Mouse (Mus musculus) bone marrow, adult 2 months (tissue): ENCODE results near the gene Arid1b.

Experiments used
- CTCF ChIP-seq: fragments of 200-500 bp; IDR thresholded peaks from 2 replicates; pipeline ENCODE4 v1.5.1; 2011; ENCODE audit warnings: low read length, control low read depth; ENCODE audit not compliant: control insufficient read depth, insufficient read depth
- POLR2A ChIP-seq: fragments of 200-500 bp; IDR thresholded peaks from 2 replicates; pipeline ENCODE4 v1.6.1; 2011; ENCODE audit warnings: low read depth, mild to moderate bottlenecking, control low read depth, low read length, borderline replicate concordance; ENCODE audit not compliant: control insufficient read depth

DNA sequence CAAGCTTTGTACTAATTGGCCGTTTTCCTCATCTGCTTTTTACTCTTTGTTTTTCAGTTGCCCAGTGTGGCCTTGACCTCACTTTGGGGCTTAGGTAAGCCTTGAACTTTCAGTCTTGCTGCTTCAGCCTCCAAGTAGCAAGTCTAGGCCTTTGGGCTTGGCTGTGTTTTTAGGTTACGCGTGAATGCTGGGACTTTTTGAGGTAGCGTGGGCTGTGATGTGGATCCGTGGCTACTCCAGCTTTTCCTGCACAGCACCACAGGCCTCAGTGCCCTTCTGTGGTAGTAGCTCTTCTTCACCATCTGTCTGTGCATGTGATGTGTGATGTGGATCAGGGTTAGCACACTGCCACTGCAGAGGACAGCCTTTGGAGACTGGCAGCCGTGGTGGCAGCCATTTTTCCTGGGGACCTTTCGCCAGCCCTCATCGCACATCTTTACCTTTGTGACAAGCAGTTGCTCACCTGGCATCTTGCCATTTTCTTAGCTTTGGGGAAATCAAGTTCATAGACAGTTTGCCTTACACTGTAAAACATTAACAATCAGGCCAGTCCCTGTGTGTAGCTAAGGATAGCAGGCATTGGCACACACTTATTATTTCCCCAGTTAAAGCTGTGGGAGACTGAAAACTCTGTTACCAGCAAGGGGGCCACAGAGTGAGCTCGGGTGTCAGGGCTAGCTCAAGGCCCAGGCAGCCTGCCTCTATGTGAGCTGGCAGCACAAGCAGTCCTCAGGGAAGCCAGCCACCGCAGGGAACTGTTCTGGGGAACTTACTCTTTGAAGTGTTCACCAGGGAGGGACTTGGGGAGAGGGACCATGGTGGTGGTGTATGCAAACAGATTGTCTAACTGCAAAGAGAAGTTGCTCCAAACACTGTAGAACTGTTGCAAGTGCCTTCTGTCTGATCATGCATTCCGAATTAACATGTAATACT is 112.4 kb downstream of the Arid1b start:
- TF ChIP-seq CTCF (no peak), POLR2A (no peak)
